Mouse (Mus musculus): Measurements from ENCODE around the gene Gzf1.

Gene Gzf1

GRCm38 (mm10) chr2:148680775-148681291, at the start of gene Gzf1:
Gene Gzf1, plus strand, starts transcription at chr2:148681023.
- peak; percentile 99 for DNase-seq (ENCODE audit: low spot score)

- no peak for DNase-seq (ENCODE audit: low spot score)
Observed at GRCm38 (mm10) chr2:148631602-148632001, 49.2 kb upstream of the Gzf1 start.

- peak; percentile 44 for DNase-seq (ENCODE audit: low spot score)
Observed at GRCm38 (mm10) chr2:148634466-148634865, 46.4 kb upstream of the Gzf1 start.

GRCm38 (mm10) chr2:148642610-148643370, 38.0 kb upstream of the Gzf1 start:
- DNase-seq (ENCODE audit: low spot score): no peak

DNA sequence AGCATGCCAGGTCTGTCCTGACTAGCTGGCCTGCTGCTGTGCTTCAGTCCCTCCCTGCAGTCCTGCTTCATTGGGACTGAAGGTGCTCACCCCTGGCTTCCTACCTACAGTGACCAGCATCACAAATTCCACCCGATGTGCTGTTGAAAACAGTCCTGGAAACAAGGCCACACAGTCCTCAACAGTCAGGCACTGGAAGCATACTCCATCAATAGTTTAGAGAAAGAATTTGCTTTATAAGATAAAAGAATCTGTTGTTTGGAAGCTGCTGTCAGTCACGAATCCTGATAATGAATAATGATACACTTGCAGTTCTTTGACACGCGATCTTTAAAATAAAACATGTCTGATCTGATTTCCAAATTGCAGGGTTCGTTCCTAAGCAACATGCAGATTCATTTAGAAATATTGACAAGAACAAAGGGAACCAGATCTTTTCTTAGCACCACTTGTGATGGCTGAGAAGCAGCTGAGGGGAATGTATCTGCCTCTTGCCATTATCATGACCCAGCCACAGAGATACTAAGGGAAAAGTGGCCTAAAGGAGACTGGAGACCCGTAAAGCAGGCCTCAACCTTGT, 36.3 kb upstream of the Gzf1 start:
- DNase-seq (ENCODE audit: low spot score): peak; percentile 10

GRCm38 (mm10) chr2:148650587-148651357, 30.1 kb upstream of the Gzf1 start:
- no peak for DNase-seq (ENCODE audit: low spot score)

- DNase-seq (ENCODE audit: low spot score): peak; percentile 68
Observed at GRCm38 (mm10) chr2:148654961-148655360, 25.9 kb upstream of the Gzf1 start.

GRCm38 (mm10) chr2:148663458-148663857, 17.4 kb upstream of the Gzf1 start:
- no peak for DNase-seq (ENCODE audit: low spot score)

- peak; percentile 98 for DNase-seq (ENCODE audit: low spot score)
Observed at GRCm38 (mm10) chr2:148672199-148673096, 8.4 kb upstream of the Gzf1 start, which contains the start of gene Nxt1. Gene Nxt1, plus strand, starts transcription at chr2:148672601.

DNA sequence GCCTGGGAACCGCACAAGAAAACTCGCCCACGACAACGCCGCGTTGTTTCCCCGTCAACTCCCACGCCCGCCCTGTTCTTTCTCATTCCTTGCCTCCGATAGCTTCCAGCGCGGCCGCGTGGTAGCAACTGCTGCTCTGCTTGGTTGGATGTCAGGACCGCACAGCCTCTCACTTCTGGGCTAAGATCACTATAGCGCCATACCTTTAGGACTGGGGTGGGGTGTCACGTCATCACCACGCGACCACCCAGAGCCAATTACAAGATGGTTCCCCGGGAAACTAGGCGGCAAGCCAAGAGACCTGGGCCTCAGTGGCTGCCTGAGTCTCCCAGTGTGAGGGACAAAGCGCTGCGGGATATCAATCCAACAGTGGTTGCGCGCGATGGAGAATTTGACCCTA, 3.0 kb upstream of the Gzf1 start:
- peak; percentile 69 for DNase-seq (ENCODE audit: low spot score)

DNA sequence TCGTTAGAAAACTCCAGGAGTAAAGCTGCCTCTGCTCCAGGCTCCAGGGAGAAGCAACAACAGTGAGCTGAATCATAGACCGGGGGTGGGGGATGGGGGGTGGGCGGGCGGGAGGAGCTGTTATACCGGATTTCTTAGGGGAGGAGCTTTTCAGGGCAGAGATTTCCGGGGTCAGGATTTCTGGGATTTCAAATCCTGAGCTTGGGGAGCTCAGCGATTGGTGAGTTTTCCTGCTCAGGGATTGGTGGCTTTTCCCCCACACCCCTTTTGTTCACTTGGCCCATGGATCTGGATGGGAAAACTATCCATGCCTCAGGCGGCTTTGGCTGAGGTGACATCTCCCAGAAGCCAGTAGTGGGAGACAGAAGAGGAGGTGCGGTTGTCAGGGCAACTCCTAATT, 1.5 kb upstream of the Gzf1 start:
- peak; percentile 59 for DNase-seq (ENCODE audit: low spot score)

GRCm38 (mm10) chr2:148681461-148681891, 653 bp downstream of the Gzf1 start:
- DNase-seq (ENCODE audit: low spot score): no peak

- no peak for DNase-seq (ENCODE audit: low spot score)
Observed at GRCm38 (mm10) chr2:148683031-148683430, 2.2 kb downstream of the Gzf1 start.

DNA sequence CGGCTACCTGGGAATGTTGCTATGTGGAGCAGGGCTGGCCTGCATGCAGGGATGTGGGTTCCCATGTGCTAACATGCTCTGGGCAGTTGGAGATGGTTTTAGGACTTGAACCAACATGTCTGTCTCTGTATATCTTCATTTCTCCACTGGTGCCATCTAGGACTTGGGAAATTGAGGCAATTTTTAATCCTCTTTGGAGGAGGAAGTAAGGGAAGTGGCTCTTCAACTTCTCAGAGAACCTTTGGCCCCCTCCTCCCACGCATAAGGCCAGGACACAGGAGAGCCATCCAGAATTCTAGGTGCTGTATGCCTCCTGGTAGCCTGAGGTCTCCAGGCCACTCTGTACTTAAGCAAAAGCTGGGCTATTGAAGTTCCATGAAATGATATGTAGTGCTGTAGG, 4.1 kb downstream of the Gzf1 start:
- DNase-seq (ENCODE audit: low spot score): no peak

GRCm38 (mm10) chr2:148685709-148686108, 4.9 kb downstream of the Gzf1 start:
- DNase-seq (ENCODE audit: low spot score): no peak

DNA sequence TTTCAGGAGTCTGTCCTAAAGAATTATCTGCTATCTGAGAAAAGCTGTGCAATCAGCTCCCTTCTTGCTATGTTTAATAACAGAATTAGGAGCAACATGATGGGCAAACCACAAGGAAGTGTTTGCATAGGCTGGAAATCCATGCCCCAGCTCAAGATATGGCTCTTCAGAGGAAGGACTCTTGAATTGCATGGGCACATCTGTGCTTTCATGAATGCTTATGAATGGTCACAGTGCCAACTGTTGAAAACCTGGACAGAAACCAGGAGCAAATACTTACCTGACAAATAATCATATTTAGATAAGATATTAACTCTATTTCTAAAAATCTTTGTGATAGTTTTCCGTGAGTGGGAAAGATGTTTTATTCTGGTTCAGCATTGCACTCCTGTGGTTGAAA, 6.0 kb downstream of the Gzf1 start:
- no peak for DNase-seq (ENCODE audit: low spot score)

DNA sequence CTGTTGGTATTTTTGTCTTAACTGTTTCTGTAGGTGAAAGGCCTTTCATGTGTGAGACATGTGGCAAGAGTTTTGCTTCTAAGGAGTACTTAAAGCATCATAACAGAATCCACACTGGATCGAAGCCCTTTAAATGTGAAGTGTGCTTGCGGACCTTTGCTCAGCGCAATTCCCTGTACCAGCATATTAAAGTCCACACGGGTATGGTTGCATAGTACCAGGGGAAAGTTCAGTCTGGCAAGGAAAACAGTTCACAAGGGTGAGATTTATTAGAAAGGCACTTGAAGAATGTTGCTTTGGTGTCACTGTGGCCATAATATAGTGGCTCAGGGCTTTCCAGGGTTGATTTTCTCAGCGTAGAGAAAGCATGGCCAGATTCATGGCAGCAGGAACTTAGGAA, 7.1 kb downstream of the Gzf1 start:
- DNase-seq (ENCODE audit: low spot score): no peak

- no peak for DNase-seq (ENCODE audit: low spot score)
Observed at GRCm38 (mm10) chr2:148689444-148690140, 8.8 kb downstream of the Gzf1 start.

GRCm38 (mm10) chr2:148690291-148690690, 9.5 kb downstream of the Gzf1 start:
- no peak for DNase-seq (ENCODE audit: low spot score)

- DNase-seq (ENCODE audit: low spot score): no peak
Observed at GRCm38 (mm10) chr2:148690781-148691180, 10.0 kb downstream of the Gzf1 start.

DNA sequence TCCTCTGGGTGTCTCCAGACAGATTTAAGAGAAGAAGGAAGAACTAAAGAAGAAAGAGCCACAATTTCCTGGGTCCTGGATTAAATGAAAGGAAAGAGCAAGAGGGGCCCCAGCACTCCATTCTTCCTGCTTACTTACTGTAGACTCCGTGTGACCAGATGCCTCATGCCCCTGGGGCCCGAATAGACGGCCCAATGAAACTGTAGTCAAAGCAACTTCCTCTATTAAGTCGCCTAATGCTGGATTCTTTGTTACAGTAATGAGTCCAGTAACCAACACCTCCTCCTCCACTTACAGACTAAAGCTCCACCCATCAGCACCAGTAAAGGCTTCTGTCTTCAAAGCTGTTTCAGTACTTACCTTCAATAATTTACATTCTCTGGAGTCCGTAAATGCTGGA, 17.7 kb downstream of the Gzf1 start:
- no peak for DNase-seq (ENCODE audit: low spot score)

All from left cerebral cortex, adult 11 months (tissue).